Mouse (Mus musculus) forelimb bud, embryonic 11.5 days (tissue): ENCODE measurements around the gene E2f6.

Source experiments
- DNase-seq: peaks from one replicate; pipeline ENCODE4 v3.0.0-alpha.2; 2012; ENCODE audit warnings: low read depth, low spot score

Gene E2f6

GRCm38 (mm10) chr12:16872926-16873464 lies 62.2 kb downstream of the E2f6 start:
- no peak for DNase-seq

GRCm38 (mm10) chr12:16873549-16873948 lies 62.8 kb downstream of the E2f6 start:
- no peak for DNase-seq

GRCm38 (mm10) chr12:16874086-16874485 lies 63.3 kb downstream of the E2f6 start:
- DNase-seq, result no peak

- DNase-seq, result no peak
These were observed 64.5 kb downstream of the E2f6 start for GRCm38 (mm10) chr12:16875269-16875668.

GRCm38 (mm10) chr12:16875678-16876077 lies 64.9 kb downstream of the E2f6 start:
- no peak for DNase-seq

GRCm38 (mm10) chr12:16876667-16877066 lies 65.9 kb downstream of the E2f6 start:
- no peak for DNase-seq

GRCm38 (mm10) chr12:16877141-16877540 lies 66.4 kb downstream of the E2f6 start:
- no peak for DNase-seq

GRCm38 (mm10) chr12:16877679-16878078 lies 66.9 kb downstream of the E2f6 start:
- no peak for DNase-seq

- DNase-seq, result no peak
These were observed 68.6 kb downstream of the E2f6 start for GRCm38 (mm10) chr12:16879369-16879768.

GRCm38 (mm10) chr12:16880077-16880476 lies 69.3 kb downstream of the E2f6 start:
- no peak for DNase-seq

GRCm38 (mm10) chr12:16882442-16882841 lies 71.7 kb downstream of the E2f6 start:
- no peak for DNase-seq

- no peak for DNase-seq
These were observed 72.3 kb downstream of the E2f6 start for GRCm38 (mm10) chr12:16883111-16883510.

GRCm38 (mm10) chr12:16884534-16884933 lies 73.8 kb downstream of the E2f6 start:
- no peak for DNase-seq

- no peak for DNase-seq
These were observed 75.6 kb downstream of the E2f6 start for GRCm38 (mm10) chr12:16886354-16886753.
